Mouse (Mus musculus): ENCODE measurements around the gene Mfsd5. TPM values are rescaled to one million over a fixed set of nuclear protein-coding genes. Genes with fewer than 3 reads are reported as not detected.

Gene Mfsd5
- total RNA-seq, 1 experiment from 2014 or later = 11.5 TPM

DNA sequence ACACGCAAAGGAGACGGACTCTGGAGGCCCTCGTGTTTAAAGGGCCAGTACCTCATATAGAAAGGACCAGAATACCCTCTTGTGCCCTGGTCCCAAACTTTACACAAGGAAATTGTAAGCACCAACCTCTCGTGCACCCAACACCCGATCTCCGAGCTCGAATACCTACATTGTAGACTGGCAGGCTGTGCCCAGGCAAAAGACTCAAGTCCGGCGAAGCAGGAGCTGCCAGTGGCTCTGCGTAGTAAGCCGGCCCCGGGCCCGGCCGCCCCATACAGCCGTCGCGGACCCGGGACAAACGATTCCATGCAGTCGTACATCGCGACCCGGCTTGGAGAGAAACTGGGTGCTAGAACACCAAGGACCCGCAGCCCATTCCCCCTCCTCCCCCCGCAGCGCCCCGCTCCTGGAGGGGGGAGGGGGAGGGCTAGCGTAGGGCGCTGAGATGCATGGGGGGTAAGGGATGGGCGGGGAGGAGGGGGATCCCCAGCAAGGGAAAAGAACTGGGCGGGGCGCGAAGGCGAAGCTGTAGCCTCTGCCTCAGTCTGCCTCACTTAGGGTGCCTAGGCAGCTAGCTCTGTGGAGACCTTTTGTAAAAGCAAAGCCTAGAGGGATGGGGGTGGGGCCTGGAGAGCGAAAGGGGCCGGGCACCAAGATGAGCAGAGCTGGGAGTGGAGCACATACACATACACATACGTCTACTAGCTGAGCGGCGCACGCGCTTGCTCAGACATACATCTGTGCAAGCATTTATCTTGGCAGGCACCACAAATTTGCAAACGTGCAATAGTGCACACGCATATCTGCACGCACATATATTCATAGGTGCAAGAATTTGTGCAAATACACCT lies 33.1 kb upstream of the Mfsd5 start:
- peak; percentile 8 to 27; a peak in 1 of 4 replicates for ATAC-seq (replicated peaks in 1 of 2; ENCODE audit: insufficient read depth in 1 of 2, low FRiP score in 2 of 2, low TSS enrichment in 1 of 2, low read depth in 1 of 2, poor library complexity in 2 of 2, severe bottlenecking in 2 of 2)

DNA sequence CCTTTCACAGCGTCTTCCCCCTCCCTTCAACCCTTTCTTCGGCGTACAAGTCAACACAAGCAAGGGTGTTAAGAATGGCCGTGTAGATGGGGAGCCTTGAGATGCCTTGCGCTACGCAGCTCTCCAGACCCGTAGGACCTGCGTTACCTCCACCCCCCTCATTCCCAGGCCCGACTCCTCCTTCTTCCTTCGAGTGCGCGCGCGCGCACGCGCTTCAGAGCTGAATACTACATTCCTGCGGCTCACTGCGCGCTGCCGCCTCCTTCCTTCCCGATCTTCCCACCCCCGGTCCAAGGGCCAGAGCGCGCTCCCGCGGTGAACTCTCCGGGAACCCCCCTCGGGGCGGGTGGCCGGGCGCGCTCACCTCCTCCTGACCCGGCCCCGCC lies 32.4 kb upstream of the Mfsd5 start:
- peak; percentile 30 to 46; a peak in 3 of 4 replicates for ATAC-seq (replicated peaks in 1 of 2; ENCODE audit: insufficient read depth in 1 of 2, low FRiP score in 2 of 2, low TSS enrichment in 1 of 2, low read depth in 1 of 2, poor library complexity in 2 of 2, severe bottlenecking in 2 of 2)

DNA sequence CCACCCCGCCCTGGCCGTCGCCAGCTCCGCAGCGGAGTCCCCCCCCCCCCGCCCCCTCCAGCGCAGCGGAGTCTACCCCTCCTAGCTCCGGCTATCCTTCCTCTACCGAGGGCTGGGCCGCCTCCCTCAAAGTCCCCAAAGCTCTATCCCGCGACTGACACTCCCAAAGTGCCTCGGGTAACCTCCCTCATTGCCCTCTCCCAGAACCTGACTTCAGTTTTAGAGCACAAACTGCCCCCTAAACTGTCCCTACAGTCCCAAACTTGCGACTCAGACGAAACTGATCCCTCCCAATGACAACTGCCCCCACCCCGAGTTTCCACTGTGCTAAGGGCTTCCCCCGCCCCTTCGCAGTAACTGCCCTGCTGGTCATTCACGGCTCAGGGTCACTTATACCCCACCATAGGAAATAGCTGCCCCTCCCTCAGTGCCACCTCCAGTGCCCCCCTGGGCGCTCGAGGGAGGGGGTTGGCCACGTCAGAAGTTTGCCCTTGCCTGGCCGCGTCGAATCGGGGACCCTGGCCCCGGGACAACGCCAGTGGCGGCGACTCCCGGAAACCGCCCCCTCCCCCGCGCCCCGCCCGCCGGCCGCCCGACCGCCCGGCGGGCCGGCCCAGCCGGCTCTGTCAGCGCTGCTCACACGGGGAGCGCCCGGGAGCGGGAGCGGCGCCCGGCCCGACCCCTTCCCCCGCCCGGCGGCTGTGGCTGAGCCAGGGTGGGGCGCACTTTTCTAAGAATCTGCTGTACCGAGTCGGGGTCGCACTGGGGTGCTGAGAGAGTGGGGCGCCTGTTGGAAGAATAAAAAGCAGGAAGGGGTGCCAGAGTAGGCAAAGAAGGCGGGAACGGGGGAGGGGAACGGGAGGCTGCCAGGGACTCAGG lies 31.8 kb upstream of the Mfsd5 start:
- 0 out of 4 replicates have a peak, but pooled peaks have one; percentile 2 to 14 for ATAC-seq (replicated peaks in 1 of 2; ENCODE audit: insufficient read depth in 1 of 2, low FRiP score in 2 of 2, low TSS enrichment in 1 of 2, low read depth in 1 of 2, poor library complexity in 2 of 2, severe bottlenecking in 2 of 2)

DNA sequence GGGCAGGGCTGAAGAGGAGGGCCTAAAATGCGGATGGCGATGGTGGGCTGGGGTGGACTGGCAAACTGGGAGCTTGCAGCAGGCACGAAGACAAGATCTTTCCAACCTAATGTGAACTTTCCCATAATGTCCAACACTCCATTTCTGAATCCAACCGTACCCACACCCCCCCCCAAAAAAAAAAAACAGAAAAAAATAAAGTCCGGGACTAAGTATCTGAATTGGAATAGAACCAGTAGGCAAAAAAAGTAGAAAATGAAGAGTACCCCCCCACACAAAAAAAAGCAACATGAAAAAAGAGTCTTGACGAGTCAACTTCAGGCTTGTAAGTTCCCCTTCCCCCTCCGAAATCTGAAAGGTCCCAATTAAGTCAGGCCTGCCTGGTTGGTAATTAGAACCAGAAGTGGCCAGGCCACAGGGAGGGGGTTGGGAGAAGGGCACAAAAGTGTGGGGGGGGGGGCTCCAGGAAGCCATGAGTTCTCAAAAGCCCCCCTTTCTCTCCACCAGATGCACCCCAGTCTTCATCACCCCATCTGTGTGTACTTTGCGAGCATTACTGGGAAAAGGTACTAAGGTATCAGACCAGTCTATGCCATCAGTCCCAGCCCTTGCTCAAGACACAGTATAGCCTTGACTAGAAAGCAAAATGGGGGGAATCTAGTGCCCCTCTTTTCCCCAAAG lies 31.0 kb upstream of the Mfsd5 start:
- no peak for ATAC-seq (replicated peaks in 1 of 2; ENCODE audit: insufficient read depth in 1 of 2, low FRiP score in 2 of 2, low TSS enrichment in 1 of 2, low read depth in 1 of 2, poor library complexity in 2 of 2, severe bottlenecking in 2 of 2)

DNA sequence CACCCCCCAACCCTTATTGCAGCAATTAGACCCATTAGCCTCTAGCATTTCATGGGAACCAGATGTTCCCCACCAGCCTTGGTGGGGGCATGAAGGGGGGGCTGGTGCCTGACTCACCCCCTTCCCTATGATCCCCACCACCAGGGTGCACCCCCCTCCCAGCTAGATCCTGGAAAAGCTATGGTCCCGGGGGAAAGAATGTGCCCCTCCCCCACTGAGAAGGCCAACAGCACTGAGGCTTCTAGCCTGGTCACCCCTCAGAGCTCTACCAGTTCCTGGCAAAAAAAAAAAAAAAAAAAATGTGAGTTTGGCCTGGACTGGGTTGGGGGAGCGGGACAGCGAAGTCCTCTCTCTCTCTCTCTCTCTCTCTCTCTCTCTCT lies 30.5 kb upstream of the Mfsd5 start:
- no peak for ATAC-seq (replicated peaks in 1 of 2; ENCODE audit: insufficient read depth in 1 of 2, low FRiP score in 2 of 2, low TSS enrichment in 1 of 2, low read depth in 1 of 2, poor library complexity in 2 of 2, severe bottlenecking in 2 of 2)

DNA sequence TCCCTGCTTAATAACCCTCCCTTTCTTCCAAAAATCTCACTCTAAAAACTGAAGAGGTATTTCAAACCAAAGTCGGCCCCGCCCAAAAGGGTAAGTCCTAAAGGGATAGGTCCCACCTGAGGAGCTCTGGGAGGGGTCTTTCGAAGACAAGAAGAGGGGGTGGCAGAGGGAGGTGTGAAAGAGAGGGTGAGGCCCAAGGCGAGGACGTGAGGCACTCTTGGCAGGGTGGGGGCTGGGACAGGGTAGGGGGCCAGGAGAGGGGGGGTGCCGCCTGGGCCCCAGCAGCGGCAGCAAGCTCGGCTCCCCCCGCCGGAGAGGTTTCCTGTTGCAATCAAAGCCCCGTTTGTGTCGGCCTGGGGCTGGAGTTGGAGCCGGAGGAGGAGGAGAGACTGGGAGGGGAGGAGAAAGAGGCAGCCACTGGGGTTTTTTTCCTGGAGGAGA lies 30.0 kb upstream of the Mfsd5 start:
- ATAC-seq (replicated peaks in 1 of 2; ENCODE audit: insufficient read depth in 1 of 2, low FRiP score in 2 of 2, low TSS enrichment in 1 of 2, low read depth in 1 of 2, poor library complexity in 2 of 2, severe bottlenecking in 2 of 2) = no peak

DNA sequence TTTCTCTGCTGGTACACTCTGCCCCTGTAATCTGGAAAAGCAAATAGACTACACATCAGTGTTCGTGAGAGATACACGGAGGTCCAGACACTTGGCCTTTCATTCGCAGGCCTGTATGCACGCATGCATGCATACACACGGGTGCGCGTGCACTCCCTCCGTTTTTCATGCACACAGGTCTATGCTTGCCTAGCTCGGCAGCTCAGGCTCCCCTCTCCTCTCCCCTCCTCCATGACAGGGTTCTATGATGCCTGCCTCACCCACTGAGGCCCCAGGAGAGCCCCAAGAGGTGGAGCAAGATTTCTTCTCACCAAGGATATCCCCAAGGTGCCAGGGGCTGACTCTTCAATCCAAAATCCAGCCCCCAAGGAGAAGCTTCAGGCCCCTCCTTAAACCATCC lies 29.3 kb upstream of the Mfsd5 start:
- no peak for ATAC-seq (replicated peaks in 1 of 2; ENCODE audit: insufficient read depth in 1 of 2, low FRiP score in 2 of 2, low TSS enrichment in 1 of 2, low read depth in 1 of 2, poor library complexity in 2 of 2, severe bottlenecking in 2 of 2)

DNA sequence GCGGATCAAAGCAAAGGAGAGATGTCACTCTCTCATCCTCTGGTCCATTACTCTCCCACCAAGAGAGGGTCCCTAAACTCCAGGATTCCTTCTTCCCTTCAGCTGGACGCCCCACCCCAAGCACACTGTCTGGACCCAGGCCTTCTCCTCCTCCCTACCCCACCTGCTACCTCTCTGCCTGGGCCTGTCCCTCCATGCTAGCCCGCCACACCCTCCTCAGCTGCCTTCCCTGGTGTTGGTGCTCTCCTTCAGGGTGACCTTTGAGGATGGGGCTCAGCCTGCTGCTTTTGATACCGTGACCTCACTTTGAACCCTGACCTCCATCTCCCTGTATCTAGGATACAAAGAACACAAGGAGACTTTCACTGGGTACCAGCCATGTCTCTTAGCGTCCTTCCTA lies 28.7 kb upstream of the Mfsd5 start:
- ATAC-seq (replicated peaks in 1 of 2; ENCODE audit: insufficient read depth in 1 of 2, low FRiP score in 2 of 2, low TSS enrichment in 1 of 2, low read depth in 1 of 2, poor library complexity in 2 of 2, severe bottlenecking in 2 of 2) = no peak

DNA sequence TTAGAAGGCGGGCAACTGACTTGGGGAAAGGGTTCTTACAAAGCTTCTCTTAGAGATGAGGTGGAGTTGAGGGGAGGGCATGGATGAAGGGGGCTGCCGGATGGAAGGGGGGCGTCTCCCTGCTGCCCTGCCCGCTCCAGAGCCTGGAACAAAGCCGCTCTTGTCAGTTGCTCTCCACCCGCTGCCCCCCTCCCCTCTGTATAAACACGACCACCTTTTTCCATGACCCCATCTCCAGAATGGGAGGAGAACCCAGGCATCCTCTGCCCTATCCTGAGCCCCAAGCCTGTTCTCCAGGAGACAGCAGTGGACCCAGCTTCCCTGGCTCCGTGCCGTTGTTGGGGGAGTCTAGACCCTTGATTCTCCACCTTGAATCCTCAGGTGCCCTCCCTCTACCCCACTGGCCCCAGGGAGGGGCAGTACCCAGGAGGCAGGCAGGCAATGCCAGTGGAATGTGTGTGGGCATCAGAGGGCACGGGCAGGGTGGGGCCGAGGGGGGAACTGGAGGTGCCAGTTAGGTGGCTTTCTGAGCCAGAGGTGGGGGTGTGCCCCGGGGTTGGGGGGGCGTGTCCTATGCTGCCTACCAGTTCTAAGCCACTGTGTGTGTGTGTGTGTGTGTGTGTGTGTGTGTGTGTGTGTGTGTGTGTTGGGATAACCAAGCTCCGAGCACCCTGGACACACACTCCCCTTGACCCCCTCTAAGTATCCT lies 23.6 kb upstream of the Mfsd5 start:
- ATAC-seq (replicated peaks in 1 of 2; ENCODE audit: insufficient read depth in 1 of 2, low FRiP score in 2 of 2, low TSS enrichment in 1 of 2, low read depth in 1 of 2, poor library complexity in 2 of 2, severe bottlenecking in 2 of 2) = no peak

DNA sequence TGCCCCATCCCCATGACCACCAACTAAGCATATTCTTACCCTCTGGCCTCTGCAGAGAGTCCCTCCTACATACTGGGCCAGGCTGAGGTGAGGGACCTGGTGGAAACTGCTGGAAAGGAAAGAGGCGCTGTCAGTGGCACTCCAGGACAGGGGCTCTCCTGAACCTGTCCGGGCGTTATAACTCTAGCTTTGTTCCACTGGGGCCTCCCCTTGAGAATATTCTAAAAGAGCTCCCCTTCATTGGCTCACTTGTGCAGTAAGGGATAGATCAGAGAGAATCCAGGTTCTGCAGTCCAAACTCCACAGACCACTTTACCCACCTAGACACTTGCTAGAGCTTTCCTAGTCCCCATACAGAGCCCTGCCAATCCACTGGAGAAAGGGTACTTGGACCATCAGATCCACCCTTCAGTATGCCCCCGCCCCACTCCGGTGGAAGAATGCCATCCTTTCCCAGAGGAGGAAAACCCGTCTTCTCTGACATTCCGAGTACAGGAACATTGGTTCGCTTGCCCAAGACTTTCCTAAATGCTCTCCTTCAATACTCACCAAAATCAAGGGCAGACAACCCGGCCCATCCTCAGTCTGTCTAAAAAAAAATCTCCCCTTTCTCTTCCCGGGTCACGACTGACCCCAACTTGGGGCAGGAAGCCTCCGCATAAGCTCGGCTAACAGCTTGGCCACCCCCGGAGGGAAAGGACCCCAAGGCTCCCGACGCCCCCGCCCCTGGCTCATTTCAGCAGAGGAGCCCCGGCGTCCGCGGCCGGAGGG lies 22.6 kb upstream of the Mfsd5 start:
- ATAC-seq (replicated peaks in 1 of 2; ENCODE audit: insufficient read depth in 1 of 2, low FRiP score in 2 of 2, low TSS enrichment in 1 of 2, low read depth in 1 of 2, poor library complexity in 2 of 2, severe bottlenecking in 2 of 2) = no peak

DNA sequence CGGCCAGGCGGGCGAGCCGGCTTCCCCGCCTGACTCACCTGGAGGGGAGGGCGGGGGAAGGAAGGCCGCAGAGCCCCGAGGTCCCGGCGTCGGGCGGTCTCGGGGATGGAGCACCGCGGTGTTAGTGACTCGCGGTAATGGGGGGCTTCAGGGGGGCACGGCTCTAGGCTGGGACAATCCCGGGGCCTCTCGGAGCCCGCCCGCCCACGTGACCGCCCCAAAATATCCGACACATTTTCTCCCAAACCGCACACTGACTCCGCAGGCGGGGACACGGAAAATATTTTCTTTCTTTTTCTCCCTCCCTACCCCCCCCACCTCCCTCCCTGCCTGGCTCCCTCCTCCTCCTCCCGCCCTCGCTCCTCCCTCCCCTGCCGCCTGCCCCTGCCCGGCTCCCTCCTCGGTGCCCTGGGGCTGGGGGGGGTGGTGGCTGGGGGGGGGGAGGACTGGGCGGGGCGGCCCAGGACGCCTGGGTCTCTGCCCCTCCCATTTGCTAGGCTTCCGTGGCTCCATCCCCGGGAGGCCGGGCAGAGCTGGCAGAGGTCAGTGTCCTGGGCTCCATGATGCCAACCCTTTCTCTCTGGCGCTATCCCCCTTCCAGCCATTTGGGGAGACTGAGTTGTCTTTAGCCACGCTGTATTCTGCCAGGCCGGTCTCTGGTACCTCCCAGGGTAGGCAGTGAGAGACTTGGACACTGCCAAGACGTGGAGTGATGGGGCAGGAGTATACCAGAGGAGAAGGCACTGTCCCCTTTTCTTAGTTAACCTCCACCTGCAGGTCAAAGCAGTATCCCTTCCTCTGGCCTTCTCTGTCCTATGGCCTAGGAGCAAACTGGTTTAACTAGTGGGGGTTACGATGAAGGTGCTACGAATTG lies 21.8 kb upstream of the Mfsd5 start, which contains the start of gene Rarg:
Gene Rarg (minus strand): TSS at position 316 of the 874 bp plus-strand sequence.
- ATAC-seq (replicated peaks in 1 of 2; ENCODE audit: insufficient read depth in 1 of 2, low FRiP score in 2 of 2, low TSS enrichment in 1 of 2, low read depth in 1 of 2, poor library complexity in 2 of 2, severe bottlenecking in 2 of 2) = peak; percentile 32 to 40

DNA sequence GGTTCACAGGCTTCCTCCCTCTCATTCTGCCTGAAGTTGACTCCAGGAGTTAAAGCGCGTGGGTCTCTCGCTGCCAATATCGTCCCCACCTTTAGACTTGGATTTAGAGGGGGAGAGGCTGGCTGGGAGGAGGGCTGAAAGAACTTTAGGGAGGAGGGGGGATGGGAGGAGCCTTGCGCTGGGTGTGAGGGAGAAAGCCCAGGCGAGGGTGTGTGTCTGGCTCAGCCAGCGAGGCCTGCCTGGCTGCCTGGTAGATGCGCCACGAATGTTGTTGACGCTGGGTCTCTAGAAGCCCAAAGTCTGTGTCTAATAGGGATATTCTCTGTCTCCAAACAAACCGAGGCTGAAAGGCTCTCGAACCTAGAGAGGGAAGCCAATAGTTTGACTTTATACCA lies 21.2 kb upstream of the Mfsd5 start:
- ATAC-seq (replicated peaks in 1 of 2; ENCODE audit: insufficient read depth in 1 of 2, low FRiP score in 2 of 2, low TSS enrichment in 1 of 2, low read depth in 1 of 2, poor library complexity in 2 of 2, severe bottlenecking in 2 of 2) = no peak

DNA sequence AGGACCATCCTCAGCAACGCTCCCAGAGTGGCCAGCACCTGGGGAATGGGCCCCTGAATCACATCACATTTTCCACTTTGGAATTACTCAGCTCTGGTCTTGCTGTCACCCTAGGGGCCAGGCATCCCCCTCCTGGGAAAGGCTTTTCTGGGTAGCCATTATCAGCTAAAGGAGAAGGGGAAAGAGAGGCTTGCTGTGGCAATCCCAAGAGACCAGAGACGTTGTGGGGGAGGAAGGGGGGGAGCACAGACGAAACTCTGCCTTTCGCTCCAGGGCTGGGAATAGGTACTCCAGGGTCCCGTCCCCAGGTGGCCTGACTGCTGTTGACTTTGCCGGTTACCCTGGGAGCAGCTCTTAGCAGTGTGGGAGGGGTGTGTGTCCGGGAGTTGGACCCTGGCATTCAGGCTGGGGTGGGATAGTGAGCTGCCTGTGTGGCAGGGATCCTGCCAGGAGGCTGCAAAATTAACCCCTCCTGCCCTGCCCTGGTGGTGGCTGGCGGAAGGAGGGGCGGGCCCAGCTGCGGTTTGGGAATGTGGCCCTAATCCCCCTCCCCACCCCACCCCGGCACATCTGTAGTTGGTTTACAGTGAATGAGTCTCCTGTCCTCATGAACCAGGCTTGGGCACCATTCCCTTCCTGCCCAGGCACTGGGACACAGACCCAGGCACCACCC lies 20.5 kb upstream of the Mfsd5 start:
- no peak for ATAC-seq (replicated peaks in 1 of 2; ENCODE audit: insufficient read depth in 1 of 2, low FRiP score in 2 of 2, low TSS enrichment in 1 of 2, low read depth in 1 of 2, poor library complexity in 2 of 2, severe bottlenecking in 2 of 2)

DNA sequence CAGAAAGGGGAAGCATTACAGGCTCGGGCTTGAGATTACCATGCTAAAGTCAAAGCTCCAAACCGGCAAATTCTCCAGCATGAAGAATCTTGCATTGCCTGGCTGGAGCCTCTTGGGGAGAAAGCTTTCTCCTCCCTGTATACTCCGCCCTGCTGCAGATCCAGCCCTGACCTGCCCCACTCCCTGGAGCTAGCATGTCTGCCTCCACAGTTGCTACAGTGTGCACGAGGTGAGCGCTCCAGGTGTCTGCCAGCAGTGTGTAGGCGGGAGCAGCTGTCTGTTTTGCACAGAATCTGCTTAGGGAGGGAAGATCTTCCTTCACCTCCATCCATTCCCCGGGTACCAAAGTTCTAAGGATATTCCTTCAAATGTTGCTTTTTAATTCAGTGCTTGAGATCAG lies 16.7 kb upstream of the Mfsd5 start:
- ATAC-seq (replicated peaks in 1 of 2; ENCODE audit: insufficient read depth in 1 of 2, low FRiP score in 2 of 2, low TSS enrichment in 1 of 2, low read depth in 1 of 2, poor library complexity in 2 of 2, severe bottlenecking in 2 of 2) = no peak

DNA sequence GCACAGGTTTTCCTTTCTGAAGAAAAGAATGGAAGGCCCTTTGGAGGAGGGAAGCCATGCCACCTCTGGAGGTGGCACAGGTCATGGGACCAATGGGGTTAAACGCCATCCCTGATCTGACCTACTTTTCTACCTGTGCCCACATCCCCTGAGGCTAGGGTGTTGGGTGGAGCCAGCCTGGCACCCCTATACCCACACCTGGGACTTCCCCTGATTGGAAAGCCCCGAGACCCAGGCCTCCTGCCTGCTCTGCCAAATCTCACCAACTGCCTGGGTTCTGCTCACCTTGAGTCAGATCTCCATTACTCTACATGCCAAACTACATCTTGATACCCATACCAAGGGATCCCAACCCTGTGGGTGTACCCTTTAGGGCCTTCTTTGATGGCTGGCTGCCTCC lies 16.2 kb upstream of the Mfsd5 start:
- no peak for ATAC-seq (replicated peaks in 1 of 2; ENCODE audit: insufficient read depth in 1 of 2, low FRiP score in 2 of 2, low TSS enrichment in 1 of 2, low read depth in 1 of 2, poor library complexity in 2 of 2, severe bottlenecking in 2 of 2)
